Mouse (Mus musculus): ENCODE results near the gene Hk2. TPM values are rescaled to one million over a fixed set of nuclear protein-coding genes. Genes with fewer than 3 reads are reported as not detected.
"Not testable (repeated sequence)": the region's sequence is repeated elsewhere in the genome, so short reads cannot be mapped to it uniquely, and the experiment has no call there.

Hk2 gene
- polyA plus RNA-seq, 1 experiment from 2014 or later: 4.8 TPM

- Histone ChIP-seq H3K4me1 (ENCODE audit: insufficient read depth, low read depth, low read length) (no peaks in the 10 kb centered on the region), H3K9me3 (ENCODE audit: low read length) (no peaks in the 10 kb centered on the region), H3K9ac (replicated peaks; ENCODE audit: low read depth) (no peak overlapping the region), H3K36me3 (ENCODE audit: insufficient read depth, low read length) (no peaks in the 10 kb centered on the region), H3K27me3 (replicated peaks; ENCODE audit: insufficient read depth, low read length) (no peaks in the 10 kb centered on the region), H3K4me3 (ENCODE audit: low read depth, low read length) (no peak overlapping the region), H3K4me2 (replicated peaks; ENCODE audit: low read depth, low read length) (no peak overlapping the region), H3K27ac (ENCODE audit: low read length) (no peak overlapping the region)
- DNase-seq (ENCODE audit: low spot score) (no peak), ATAC-seq (no peak)
- TF ChIP-seq EP300 (IDR thresholded peaks at IDR 0.05) (no peak), CTCF (IDR thresholded peaks at IDR 0.05) (no peak)
- WGBS: 41% methylated on average over 5 of the region's 5 CpGs
Observed at GRCm38 (mm10) chr6:82699831-82700230, 74.4 kb downstream of the Hk2 start.

GRCm38 (mm10) chr6:82696736-82697135, 77.5 kb downstream of the Hk2 start:
- ATAC-seq: no peak
- H3K4me3 ChIP-seq (ENCODE audit: low read depth, low read length): no peak overlapping the region
- H3K27ac ChIP-seq (ENCODE audit: low read length): no peak overlapping the region
- no peak for TF ChIP-seq CTCF (IDR thresholded peaks at IDR 0.05)
- TF ChIP-seq EP300 (IDR thresholded peaks at IDR 0.05): no peak
- H3K9me3 ChIP-seq (ENCODE audit: low read length): no peaks in the 10 kb centered on the region
- H3K4me2 ChIP-seq (replicated peaks; ENCODE audit: low read depth, low read length): no peak overlapping the region
- WGBS: 79% methylated on average over 3 of the region's 3 CpGs
- H3K36me3 ChIP-seq (ENCODE audit: insufficient read depth, low read length): no peaks in the 10 kb centered on the region
- H3K27me3 ChIP-seq (replicated peaks; ENCODE audit: insufficient read depth, low read length): no peaks in the 10 kb centered on the region
- DNase-seq (ENCODE audit: low spot score): no peak
- no peak overlapping the region for H3K9ac ChIP-seq (replicated peaks; ENCODE audit: low read depth)
- no peaks in the 10 kb centered on the region for H3K4me1 ChIP-seq (ENCODE audit: insufficient read depth, low read depth, low read length)

- H3K36me3 ChIP-seq (ENCODE audit: insufficient read depth, low read length): no peaks in the 10 kb centered on the region
- ATAC-seq: no peak
- no peak for TF ChIP-seq CTCF (IDR thresholded peaks at IDR 0.05)
- no peak for TF ChIP-seq EP300 (IDR thresholded peaks at IDR 0.05)
- no peaks in the 10 kb centered on the region for H3K9me3 ChIP-seq (ENCODE audit: low read length)
- no peaks in the 10 kb centered on the region for H3K27me3 ChIP-seq (replicated peaks; ENCODE audit: insufficient read depth, low read length)
- H3K4me3 ChIP-seq (ENCODE audit: low read depth, low read length): no peak overlapping the region
- H3K4me2 ChIP-seq (replicated peaks; ENCODE audit: low read depth, low read length): 0 out of 2 replicates have a peak overlapping the region, but pooled peaks have one; percentile 5
- H3K9ac ChIP-seq (replicated peaks; ENCODE audit: low read depth): no peak overlapping the region
- 57% methylated on average over 13 of the region's 13 CpGs for WGBS
- no peak overlapping the region for H3K27ac ChIP-seq (ENCODE audit: low read length)
- H3K4me1 ChIP-seq (ENCODE audit: insufficient read depth, low read depth, low read length): no peaks in the 10 kb centered on the region
- DNase-seq (ENCODE audit: low spot score): no peak
Observed at GRCm38 (mm10) chr6:82694668-82695067, 79.6 kb downstream of the Hk2 start.

- Histone ChIP-seq H3K27me3 (replicated peaks; ENCODE audit: insufficient read depth, low read length) (no peaks in the 10 kb centered on the region), H3K9me3 (ENCODE audit: low read length) (no peaks in the 10 kb centered on the region), H3K4me2 (replicated peaks; ENCODE audit: low read depth, low read length) (no peak overlapping the region), H3K9ac (replicated peaks; ENCODE audit: low read depth) (no peak overlapping the region), H3K4me1 (ENCODE audit: insufficient read depth, low read depth, low read length) (no peaks in the 10 kb centered on the region), H3K36me3 (ENCODE audit: insufficient read depth, low read length) (no peaks in the 10 kb centered on the region), H3K4me3 (ENCODE audit: low read depth, low read length) (no peak overlapping the region), H3K27ac (ENCODE audit: low read length) (no peak overlapping the region)
- WGBS: 78% methylated on average over 4 of the region's 4 CpGs
- no peak for ATAC-seq
- TF ChIP-seq CTCF (IDR thresholded peaks at IDR 0.05): no peak
- no peak for TF ChIP-seq EP300 (IDR thresholded peaks at IDR 0.05)
- no peak for DNase-seq (ENCODE audit: low spot score)
Observed at GRCm38 (mm10) chr6:82689474-82689873, 84.8 kb downstream of the Hk2 start.

- H3K9me3 ChIP-seq (ENCODE audit: low read length); DNase-seq (ENCODE audit: low spot score); H3K4me3 ChIP-seq (ENCODE audit: low read depth, low read length); H3K27me3 ChIP-seq (replicated peaks; ENCODE audit: insufficient read depth, low read length); ATAC-seq; H3K27ac ChIP-seq (ENCODE audit: low read length); H3K4me2 ChIP-seq (replicated peaks; ENCODE audit: low read depth, low read length); H3K36me3 ChIP-seq (ENCODE audit: insufficient read depth, low read length); H3K4me1 ChIP-seq (ENCODE audit: insufficient read depth, low read depth, low read length); H3K9ac ChIP-seq (replicated peaks; ENCODE audit: low read depth): not testable (repeated sequence)
- 60% methylated on average over 5 of the region's 5 CpGs for WGBS
Observed at GRCm38 (mm10) chr6:82688586-82688985, 85.7 kb downstream of the Hk2 start.

GRCm38 (mm10) chr6:82684136-82684535, 90.1 kb downstream of the Hk2 start:
- no peak for ATAC-seq
- Histone ChIP-seq H3K27me3 (replicated peaks; ENCODE audit: insufficient read depth, low read length) (no peaks in the 10 kb centered on the region), H3K27ac (ENCODE audit: low read length) (no peak overlapping the region), H3K36me3 (ENCODE audit: insufficient read depth, low read length) (no peaks in the 10 kb centered on the region), H3K4me2 (replicated peaks; ENCODE audit: low read depth, low read length) (no peak overlapping the region), H3K9ac (replicated peaks; ENCODE audit: low read depth) (no peak overlapping the region), H3K4me3 (ENCODE audit: low read depth, low read length) (no peak overlapping the region), H3K9me3 (ENCODE audit: low read length) (no peaks in the 10 kb centered on the region), H3K4me1 (ENCODE audit: insufficient read depth, low read depth, low read length) (no peaks in the 10 kb centered on the region)
- DNase-seq (ENCODE audit: low spot score): no peak
- TF ChIP-seq EP300 (IDR thresholded peaks at IDR 0.05) (no peak), CTCF (IDR thresholded peaks at IDR 0.05) (no peak)

DNA sequence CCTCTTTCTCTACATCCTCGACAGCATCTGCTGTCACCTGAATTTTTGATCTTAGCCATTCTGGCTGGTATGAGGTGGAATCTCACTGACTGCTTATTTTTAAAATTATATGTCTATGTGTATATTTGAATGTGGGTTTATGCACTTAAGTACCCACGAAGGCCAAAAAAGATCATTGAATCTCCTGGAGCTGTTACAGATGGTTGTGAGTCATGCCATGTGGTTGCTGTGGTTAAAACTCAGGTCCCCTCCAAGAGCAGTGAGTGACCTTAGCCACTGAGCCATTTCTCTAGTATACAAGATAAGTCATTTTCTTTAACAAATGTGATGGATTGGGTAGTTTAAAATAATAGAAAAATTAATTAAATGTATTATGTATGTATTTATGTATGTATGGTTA, 95.0 kb downstream of the Hk2 start:
- not testable (repeated sequence) for H3K4me1 ChIP-seq (ENCODE audit: insufficient read depth, low read depth, low read length); DNase-seq (ENCODE audit: low spot score); H3K4me2 ChIP-seq (replicated peaks; ENCODE audit: low read depth, low read length); H3K27me3 ChIP-seq (replicated peaks; ENCODE audit: insufficient read depth, low read length); H3K4me3 ChIP-seq (ENCODE audit: low read depth, low read length); H3K9ac ChIP-seq (replicated peaks; ENCODE audit: low read depth); ATAC-seq; H3K27ac ChIP-seq (ENCODE audit: low read length); H3K9me3 ChIP-seq (ENCODE audit: low read length); H3K36me3 ChIP-seq (ENCODE audit: insufficient read depth, low read length)
- WGBS: 68% methylated on average over 2 of the region's 2 CpGs

DNA sequence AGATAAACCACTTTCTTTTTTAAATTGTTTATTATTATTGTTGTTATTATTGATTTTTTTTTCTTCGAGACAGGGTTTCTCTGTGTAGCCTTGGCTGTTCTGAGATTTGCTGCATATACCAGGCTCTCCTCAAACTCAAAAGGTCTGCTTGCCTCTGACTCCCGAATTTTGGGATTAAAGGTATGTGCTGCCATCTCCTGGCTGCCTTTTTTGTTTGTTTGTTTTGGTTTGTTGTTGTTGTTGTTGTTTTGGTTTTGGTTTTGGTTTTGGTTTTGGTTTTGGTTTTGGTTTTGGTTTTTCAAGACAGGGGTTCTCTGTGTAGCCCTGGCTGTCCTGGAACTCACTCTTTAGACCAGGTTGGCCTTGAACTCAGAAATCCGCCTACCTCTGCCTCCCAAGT, 96.6 kb downstream of the Hk2 start:
- H3K9me3 ChIP-seq (ENCODE audit: low read length); ATAC-seq; H3K4me1 ChIP-seq (ENCODE audit: insufficient read depth, low read depth, low read length); H3K36me3 ChIP-seq (ENCODE audit: insufficient read depth, low read length); H3K27ac ChIP-seq (ENCODE audit: low read length); H3K4me2 ChIP-seq (replicated peaks; ENCODE audit: low read depth, low read length); H3K4me3 ChIP-seq (ENCODE audit: low read depth, low read length); H3K27me3 ChIP-seq (replicated peaks; ENCODE audit: insufficient read depth, low read length); DNase-seq (ENCODE audit: low spot score); H3K9ac ChIP-seq (replicated peaks; ENCODE audit: low read depth): not testable (repeated sequence)
- WGBS: 72% methylated on average over 3 of the region's 3 CpGs

Data from lung, postnatal 0 days (tissue).